In genomic region chr12:59821698-59822097, GRCm38 (mm10) we compare ENCODE assay signal across 28 mouse cellular contexts.
"Had no signal": no experiment of that assay in that cellular context is flagged by ENCODE, and none has a peak within 500 bp of the region (broad histone marks: within the 10 kb centered on the region; RNA-seq: fewer than 3 reads in every experiment).

No protein-coding gene starts in this region.

- H3K36me3 ChIP-seq: limb, embryonic 10.5 days; limb, embryonic 12.5 days; limb, embryonic 13.5 days; limb, embryonic 15.5 days; liver, embryonic 12.5 days; liver, embryonic 13.5 days; liver, embryonic 15.5 days; lung, embryonic 15.5 days; midbrain, embryonic 10.5 days; midbrain, embryonic 12.5 days; midbrain, embryonic 13.5 days; midbrain, embryonic 15.5 days had no signal

- DNase-seq: liver; liver, embryonic 13.5 days; liver, postnatal 0 days; lung, adult 18-20 months; lung, adult 2 months; lung, postnatal 14 days; lung, postnatal 36 days; midbrain, embryonic 14.5 days had no signal

- H3K4me3 ChIP-seq: limb, embryonic 10.5 days; limb, embryonic 12.5 days; limb, embryonic 13.5 days; limb, embryonic 15.5 days; liver, embryonic 12.5 days; liver, embryonic 13.5 days; liver, embryonic 15.5 days; lung, embryonic 15.5 days; megakaryocyte, embryonic 14.5 days; midbrain, embryonic 10.5 days; midbrain, embryonic 12.5 days; midbrain, embryonic 13.5 days; midbrain, embryonic 15.5 days; myocyte had no signal

- H3K9me3 ChIP-seq: limb, embryonic 10.5 days; limb, embryonic 12.5 days; limb, embryonic 13.5 days; limb, embryonic 15.5 days; liver, embryonic 12.5 days; liver, embryonic 13.5 days; liver, embryonic 15.5 days; lung, embryonic 15.5 days; midbrain, embryonic 10.5 days; midbrain, embryonic 12.5 days; midbrain, embryonic 13.5 days; midbrain, embryonic 15.5 days had no signal

- H3K27ac ChIP-seq: limb, embryonic 10.5 days; limb, embryonic 12.5 days; limb, embryonic 13.5 days; limb, embryonic 15.5 days; liver, embryonic 12.5 days; liver, embryonic 13.5 days; liver, embryonic 14.5 days; liver, embryonic 15.5 days; lung, embryonic 15.5 days; macrophage; midbrain, embryonic 10.5 days; midbrain, embryonic 12.5 days; midbrain, embryonic 13.5 days; midbrain, embryonic 15.5 days had no signal

- ATAC-seq: liver, embryonic 12.5 days; liver, postnatal 0 days; lung, postnatal 0 days; midbrain, embryonic 13.5 days; midbrain, embryonic 16.5 days had no signal

- H3K4me2 ChIP-seq: limb, embryonic 12.5 days; limb, embryonic 13.5 days; limb, embryonic 15.5 days; liver, embryonic 11.5 days; liver, embryonic 12.5 days; liver, embryonic 13.5 days; liver, embryonic 15.5 days; lung, embryonic 14.5 days; lung, embryonic 15.5 days; midbrain, embryonic 11.5 days; midbrain, embryonic 12.5 days; midbrain, embryonic 13.5 days; midbrain, embryonic 15.5 days had no signal

- H3K9ac ChIP-seq: limb, embryonic 12.5 days; limb, embryonic 13.5 days; limb, embryonic 15.5 days; liver, embryonic 12.5 days; liver, embryonic 13.5 days; liver, embryonic 14.5 days; liver, embryonic 15.5 days; liver, postnatal 0 days; lung, embryonic 14.5 days; lung, embryonic 15.5 days; midbrain, embryonic 12.5 days; midbrain, embryonic 13.5 days; midbrain, embryonic 15.5 days had no signal

- H3K27me3 ChIP-seq: limb, embryonic 12.5 days; limb, embryonic 13.5 days; limb, embryonic 15.5 days; liver, embryonic 12.5 days; liver, embryonic 13.5 days; liver, embryonic 15.5 days; lung, embryonic 15.5 days; megakaryocyte, embryonic 14.5 days; midbrain, embryonic 12.5 days; midbrain, embryonic 13.5 days; midbrain, embryonic 15.5 days had no signal

- H3K4me1 ChIP-seq: limb, embryonic 10.5 days; limb, embryonic 12.5 days; limb, embryonic 15.5 days; liver, embryonic 12.5 days; liver, embryonic 13.5 days; liver, embryonic 15.5 days; lung, embryonic 15.5 days; megakaryocyte, embryonic 14.5 days; midbrain, embryonic 10.5 days; midbrain, embryonic 12.5 days; midbrain, embryonic 13.5 days; midbrain, embryonic 15.5 days had no signal
